In the genomic region with DNA sequence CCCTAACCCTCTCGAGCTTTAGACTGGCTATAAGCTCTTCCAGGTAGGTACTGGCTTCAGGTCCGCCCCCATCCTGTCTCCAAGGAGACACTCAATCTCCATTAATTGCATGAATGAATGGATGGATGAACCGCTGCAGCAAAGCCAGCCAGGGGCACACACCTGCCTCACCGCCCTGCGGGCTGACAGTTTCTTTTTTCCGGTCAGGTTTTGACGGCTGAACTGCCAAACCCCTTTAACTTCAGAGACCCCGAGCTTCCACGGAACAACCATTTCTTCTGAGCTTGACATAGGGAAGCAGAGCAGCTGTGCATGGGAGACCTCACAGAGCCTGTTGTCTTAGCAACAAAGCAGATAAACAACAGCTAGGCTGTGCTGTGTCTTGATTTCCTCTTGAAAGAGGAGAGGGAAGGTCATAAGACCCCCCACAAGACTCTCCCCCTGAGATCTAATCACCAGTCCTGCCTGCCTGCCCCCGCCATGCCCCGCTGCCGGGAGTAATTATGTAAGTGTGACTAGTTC, we compare ENCODE assay signal across 11 mouse cellular contexts. TPM values are rescaled to one million over a fixed set of nuclear protein-coding genes. Genes with fewer than 3 reads are reported as not detected.
DNase-seq lines count a peak whose midpoint lies in the region; ATAC-seq and TF ChIP-seq lines count a peak whose summit lies in the region.
"Had no signal": no experiment of that assay in that cellular context is flagged by ENCODE, and none has a peak within 500 bp of the region (broad histone marks: within the 10 kb centered on the region; RNA-seq: fewer than 3 reads in every experiment).

No protein-coding gene starts in this region.

- DNase-seq in lung, embryonic 14.5 days: peak; percentile 67
- DNase-seq in lung, adult 2 months: no peak
- peak; percentile 67 for DNase-seq in embryonic facial prominence, embryonic 14.5 days (ENCODE audit: low spot score)
- no peak for DNase-seq in cerebellum, postnatal 10 days
- DNase-seq in frontal cortex, postnatal 14 days (ENCODE audit: low spot score in 2 of 2): no peak
- DNase-seq: layer of hippocampus, adult 9-11 months; thymus, postnatal 36 days had no signal

- no peaks in the 10 kb centered on the region for H3K9me3 ChIP-seq in lung, embryonic 14.5 days (ENCODE audit: low read depth, low read length)
- no peaks in the 10 kb centered on the region for H3K9me3 ChIP-seq in embryonic facial prominence, embryonic 14.5 days (ENCODE audit: control insufficient read depth, low read length)
- H3K9me3 ChIP-seq in hindbrain, embryonic 16.5 days (ENCODE audit: control insufficient read depth, low read length): no peaks in the 10 kb centered on the region
- H3K9me3 ChIP-seq in neural tube, embryonic 13.5 days: no peaks in the 10 kb centered on the region
- H3K9me3 ChIP-seq: heart, embryonic 15.5 days had no signal

- H3K27me3 ChIP-seq in lung, embryonic 14.5 days (ENCODE audit: insufficient read depth, low read length): no peaks in the 10 kb centered on the region
- no peaks in the 10 kb centered on the region for H3K27me3 ChIP-seq in embryonic facial prominence, embryonic 14.5 days (replicated peaks; ENCODE audit: control insufficient read depth, insufficient read depth, low read length)
- no peaks in the 10 kb centered on the region for H3K27me3 ChIP-seq in hindbrain, embryonic 16.5 days (replicated peaks; ENCODE audit: control insufficient read depth, insufficient read depth, low read length)
- no peaks in the 10 kb centered on the region for H3K27me3 ChIP-seq in neural tube, embryonic 13.5 days
- H3K27me3 ChIP-seq: heart, embryonic 15.5 days had no signal

- peaks cover 14% of the 10 kb centered on the region for H3K4me1 ChIP-seq in lung, embryonic 14.5 days (ENCODE audit: insufficient read depth)
- peaks cover 2% of the 10 kb centered on the region for H3K4me1 ChIP-seq in lung, adult 2 months (ENCODE audit: control insufficient read depth, insufficient read depth, low read length)
- H3K4me1 ChIP-seq in embryonic facial prominence, embryonic 14.5 days (ENCODE audit: control insufficient read depth, insufficient read depth, low read length): peaks cover 28% of the 10 kb centered on the region
- H3K4me1 ChIP-seq in hindbrain, embryonic 16.5 days (ENCODE audit: control insufficient read depth, insufficient read depth, low read depth, low read length): peaks cover 18% of the 10 kb centered on the region
- peaks cover 34% of the 10 kb centered on the region for H3K4me1 ChIP-seq in neural tube, embryonic 13.5 days (replicated peaks)

- TF ChIP-seq POLR2A in lung, adult 2 months (IDR thresholded peaks at IDR 0.05; ENCODE audit: borderline replicate concordance, extremely low read depth, low read depth, low read length): no peak

- no peak overlapping the region for H3K4me3 ChIP-seq in lung, embryonic 14.5 days (ENCODE audit: low read depth, low read length)
- no peak overlapping the region for H3K4me3 ChIP-seq in lung, adult 2 months (replicated peaks; ENCODE audit: extremely low read depth, low read depth, low read length)
- H3K4me3 ChIP-seq in embryonic facial prominence, embryonic 14.5 days (ENCODE audit: low read depth, low read length): no peak overlapping the region
- no peak overlapping the region for H3K4me3 ChIP-seq in hindbrain, embryonic 16.5 days (ENCODE audit: low read length)
- no peak overlapping the region for H3K4me3 ChIP-seq in neural tube, embryonic 13.5 days
- H3K4me3 ChIP-seq: heart, embryonic 15.5 days had no signal

- no peak overlapping the region for H3K9ac ChIP-seq in lung, embryonic 14.5 days
- H3K9ac ChIP-seq in embryonic facial prominence, embryonic 14.5 days (ENCODE audit: low read depth, low read length): no peak overlapping the region
- H3K9ac ChIP-seq in hindbrain, embryonic 16.5 days (ENCODE audit: low read depth, low read length): no peak overlapping the region
- no peak overlapping the region for H3K9ac ChIP-seq in neural tube, embryonic 13.5 days
- H3K9ac ChIP-seq: heart, embryonic 15.5 days had no signal

- H3K4me2 ChIP-seq in lung, embryonic 14.5 days: peak overlapping the region; percentile 23; the same call in 1 of the 2 replicates
- H3K4me2 ChIP-seq in embryonic facial prominence, embryonic 14.5 days (ENCODE audit: low read depth, low read length): no peak overlapping the region
- peak overlapping the region; percentile 28; the same call in 1 of the 2 replicates for H3K4me2 ChIP-seq in hindbrain, embryonic 16.5 days (ENCODE audit: low read length)
- no peak overlapping the region for H3K4me2 ChIP-seq in neural tube, embryonic 13.5 days
- H3K4me2 ChIP-seq: heart, embryonic 15.5 days had no signal

- peak overlapping the region; percentile 19; the same call in 1 of the 2 replicates for H3K27ac ChIP-seq in lung, embryonic 14.5 days (ENCODE audit: low read depth)
- H3K27ac ChIP-seq in embryonic facial prominence, embryonic 14.5 days (replicated peaks; ENCODE audit: low read depth, low read length): peak overlapping the region; percentile 71; the same call in 1 of the 2 replicates
- no peak overlapping the region for H3K27ac ChIP-seq in hindbrain, embryonic 16.5 days (ENCODE audit: low read depth, low read length)
- no peak overlapping the region for H3K27ac ChIP-seq in neural tube, embryonic 13.5 days (replicated peaks)
- H3K27ac ChIP-seq: heart, embryonic 15.5 days had no signal

- H3K36me3 ChIP-seq in lung, embryonic 14.5 days (ENCODE audit: insufficient read depth): no peaks in the 10 kb centered on the region
- H3K36me3 ChIP-seq in embryonic facial prominence, embryonic 14.5 days (ENCODE audit: control insufficient read depth, insufficient read depth, low read length): no peaks in the 10 kb centered on the region
- no peaks in the 10 kb centered on the region for H3K36me3 ChIP-seq in hindbrain, embryonic 16.5 days (ENCODE audit: control insufficient read depth, insufficient read depth, low read length)
- H3K36me3 ChIP-seq in neural tube, embryonic 13.5 days: no peaks in the 10 kb centered on the region
- H3K36me3 ChIP-seq: heart, embryonic 15.5 days had no signal

- 30% methylated on average over 12 of the region's 12 CpGs for WGBS in lung, embryonic 14.5 days
- WGBS in lung, adult 2 months: 57% methylated on average over 12 of the region's 12 CpGs
- WGBS in embryonic facial prominence, embryonic 14.5 days: 32% methylated on average over 12 of the region's 12 CpGs
- 21% methylated on average over 12 of the region's 12 CpGs for WGBS in hindbrain, embryonic 16.5 days
- 32% methylated on average over 12 of the region's 12 CpGs for WGBS in neural tube, embryonic 13.5 days

- peak; percentile 61; the same call in 1 of the 2 replicates for ATAC-seq in lung, embryonic 14.5 days (ENCODE audit: insufficient read depth)
- peak; percentile 46; the same call in 1 of the 2 replicates for ATAC-seq in embryonic facial prominence, embryonic 14.5 days (ENCODE audit: low read depth)
- peak; percentile 75 for ATAC-seq in hindbrain, embryonic 16.5 days
- peak; percentile 21; the same call in 1 of the 2 replicates for ATAC-seq in neural tube, embryonic 13.5 days (ENCODE audit: low read depth)
- ATAC-seq in frontal cortex, adult (ENCODE audit: low TSS enrichment): no peak

- TF ChIP-seq CTCF in lung, embryonic 14.5 days (IDR thresholded peaks at IDR 0.05; ENCODE audit: low read depth): no peak
- no peak for TF ChIP-seq CTCF in lung, adult 2 months (IDR thresholded peaks at IDR 0.05; ENCODE audit: insufficient read depth, low read length)

RNA-seq across cellular contexts. Expression of a gene that starts 22.1 kb away (rescaled TPM):
- polyA plus RNA-seq in lung, embryonic 14.5 days (2014; fragmentation: Nextera tagmentation; extraction: Ambion mirVana): 4.1 and 4.5 TPM in 2 replicates
- polyA plus RNA-seq in lung, adult 2 months (2012; rRNA removed): 10.7 and 12.4 TPM in 2 replicates
- polyA plus RNA-seq in embryonic facial prominence, embryonic 14.5 days (2014; fragmentation: Nextera tagmentation; extraction: Ambion mirVana): 4.4 and 5.5 TPM in 2 replicates
- polyA plus RNA-seq in hindbrain, embryonic 16.5 days (2015; fragmentation: Nextera tagmentation; extraction: Ambion mirVana): 0.08 and 0.09 TPM in 2 replicates
- polyA plus RNA-seq in neural tube, embryonic 13.5 days (2015; fragmentation: Nextera tagmentation; extraction: Ambion mirVana): 0.11 TPM in 1 of 2 replicates, not detected in the other

Comparison
In these comparisons a context has a peak if more than half of its experiments do, and no peak if none do; other contexts are left out.
1. DNase-seq: peak in lung, embryonic 14.5 days (single experiment) and embryonic facial prominence, embryonic 14.5 days (single experiment); none in lung, adult 2 months (single experiment), cerebellum, postnatal 10 days (0 of 2) and frontal cortex, postnatal 14 days (0 of 2).
2. H3K27ac ChIP-seq: peak in lung, embryonic 14.5 days (single experiment) and embryonic facial prominence, embryonic 14.5 days (single experiment); none in hindbrain, embryonic 16.5 days (single experiment) and neural tube, embryonic 13.5 days (single experiment).
3. H3K4me2 ChIP-seq: peak in lung, embryonic 14.5 days (single experiment) and hindbrain, embryonic 16.5 days (single experiment); none in embryonic facial prominence, embryonic 14.5 days (single experiment) and neural tube, embryonic 13.5 days (single experiment).